13 mouse cellular contexts compared by ENCODE assay signal in the genomic region with DNA sequence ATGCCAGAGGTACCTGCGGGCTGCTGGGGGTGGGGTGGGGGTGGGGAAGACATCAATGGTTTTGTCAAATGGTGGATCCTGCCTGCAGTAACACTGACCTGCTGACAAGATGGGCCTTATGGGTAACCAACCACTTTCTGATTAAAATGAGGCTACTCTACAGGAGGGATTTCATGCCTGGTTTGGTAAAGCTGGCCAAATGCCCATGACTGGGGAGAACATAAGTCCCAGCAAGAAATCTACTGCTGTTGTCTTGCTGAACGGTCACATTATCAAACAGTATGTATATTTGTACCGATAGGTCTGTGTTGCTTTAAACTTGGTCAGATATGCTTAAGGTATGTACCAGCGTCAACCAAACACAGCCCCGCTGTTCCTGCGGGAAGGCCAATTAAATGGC.
DNase-seq lines count a peak whose midpoint lies in the region; TF ChIP-seq lines count a peak whose summit lies in the region.
"Had no signal": no experiment of that assay in that cellular context is flagged by ENCODE, and none has a peak within 500 bp of the region (broad histone marks: within the 10 kb centered on the region; RNA-seq: fewer than 3 reads in every experiment).

No protein-coding gene starts in this region.

- no peak for TF ChIP-seq POLR2A in brain, embryonic 14.5 days (IDR thresholded peaks at IDR 0.05; ENCODE audit: borderline replicate concordance, extremely low read depth, insufficient read depth, insufficient read length, poor library complexity, severe bottlenecking)

- DNase-seq in kidney, postnatal 36 days = peak; percentile 11 to 26
- DNase-seq in kidney, postnatal 4 days = no peak
- peak; percentile 18 for DNase-seq in Muller cell, postnatal 12 days (ENCODE audit: inconsistent ontology term)
- peak; percentile 38 for DNase-seq in brain, embryonic 14.5 days (ENCODE audit: low read depth)
- DNase-seq in cerebellum, postnatal 10 days = peak; percentile 80 to 82
- no peak for DNase-seq in adrenal gland, postnatal 14 days
- no peak for DNase-seq in testis, postnatal 14 days (ENCODE audit: low spot score)
- DNase-seq: gastrocnemius, postnatal 10 days; heart, adult 11 months; heart, postnatal 14 days; layer of hippocampus, postnatal 36 days; right cerebral cortex, postnatal 25 days; thymus, adult 18-20 months had no signal

- TF ChIP-seq CTCF in brain, embryonic 14.5 days (IDR thresholded peaks at IDR 0.05; ENCODE audit: borderline replicate concordance, extremely low read depth, insufficient read depth, insufficient read length) = no peak

Comparison
In these comparisons a context has a peak if more than half of its experiments do, and no peak if none do; other contexts are left out.
1. DNase-seq: peak in kidney, postnatal 36 days (2 of 2), Muller cell, postnatal 12 days (single experiment), brain, embryonic 14.5 days (single experiment) and cerebellum, postnatal 10 days (2 of 2); none in kidney, postnatal 4 days (0 of 2), adrenal gland, postnatal 14 days (single experiment) and testis, postnatal 14 days (single experiment).